Mouse (Mus musculus): Measurements from ENCODE around the gene Anks3.

Anks3 gene

DNA sequence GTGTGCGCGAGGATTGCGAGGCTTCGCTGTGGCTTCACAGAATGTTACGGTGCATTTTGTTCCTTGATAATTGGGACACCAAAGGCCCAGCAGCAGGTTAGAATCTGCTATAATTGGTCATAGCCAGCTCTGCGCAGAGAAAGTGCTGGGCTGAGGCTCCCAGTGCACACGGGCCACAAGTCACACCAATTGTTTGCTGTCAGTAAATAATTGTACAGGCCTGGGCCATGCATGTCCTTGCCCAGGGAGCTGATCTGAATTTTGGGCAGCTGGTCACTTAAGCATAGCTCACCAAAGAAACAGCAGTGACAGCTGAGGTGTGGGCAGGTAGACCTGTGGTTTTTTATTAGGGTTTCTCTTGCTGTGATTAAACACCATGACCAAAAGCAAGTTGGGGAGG, 36.0 kb downstream of the Anks3 start:
- DNase-seq (ENCODE audit: low spot score in 2 of 2), result no peak

DNA sequence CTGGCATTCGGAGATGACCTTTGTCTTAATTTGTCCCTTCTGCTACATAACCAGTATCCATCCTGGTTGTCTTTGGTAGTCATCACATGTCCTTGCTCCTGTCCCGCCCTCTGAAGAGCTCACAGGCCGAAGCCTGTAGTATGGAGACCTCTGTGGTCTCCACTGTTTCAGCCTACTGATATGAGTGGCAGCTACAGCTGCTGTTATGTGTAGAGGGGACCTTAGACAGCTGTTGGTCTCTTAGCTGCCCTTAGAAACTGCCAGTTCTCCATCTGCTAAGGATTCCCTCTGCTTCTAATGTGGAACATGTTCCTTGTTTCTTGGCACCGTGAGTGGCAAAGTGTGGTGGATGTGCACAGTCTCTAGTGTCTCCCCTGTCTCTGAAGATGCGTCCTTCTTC, 40.0 kb downstream of the Anks3 start:
- no peak for DNase-seq (ENCODE audit: low spot score in 2 of 2)

DNA sequence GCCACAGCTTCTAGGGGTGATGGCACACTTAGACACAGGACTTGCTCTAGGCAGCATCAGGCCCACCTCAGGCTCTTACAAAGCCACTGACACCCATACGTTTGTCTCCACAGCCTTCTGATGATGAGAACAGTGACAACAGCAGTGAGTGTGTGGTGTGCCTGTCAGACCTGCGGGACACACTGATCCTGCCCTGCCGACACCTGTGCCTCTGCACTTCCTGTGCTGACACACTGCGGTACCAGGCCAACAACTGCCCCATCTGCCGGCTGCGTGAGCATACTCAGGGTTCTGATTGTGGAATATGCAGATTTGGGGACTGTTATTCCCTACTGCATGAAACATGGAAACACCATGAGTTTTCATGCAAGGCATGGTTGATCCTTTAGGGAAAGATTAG, 41.5 kb downstream of the Anks3 start:
- no peak for DNase-seq (ENCODE audit: low spot score in 2 of 2)

DNA sequence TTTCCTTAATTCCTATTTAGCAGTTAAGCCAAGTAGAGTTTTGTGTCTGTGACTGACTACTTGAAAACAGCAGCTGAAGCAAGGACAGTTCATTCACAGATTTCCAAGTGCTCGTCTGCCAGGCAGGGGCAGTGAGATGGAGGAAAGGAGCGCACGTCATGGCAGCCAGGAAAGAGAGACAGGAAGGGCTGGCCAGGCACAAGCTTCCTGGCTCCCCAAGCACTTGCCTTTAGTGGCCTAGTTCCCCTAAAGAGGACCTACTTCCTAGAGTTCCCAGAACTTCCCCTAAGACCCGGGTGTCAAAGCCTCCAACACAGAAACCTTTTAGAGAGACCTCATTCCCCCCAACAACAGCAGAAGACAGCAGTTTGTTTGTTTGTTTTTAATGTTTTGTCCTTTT, 43.4 kb downstream of the Anks3 start:
- DNase-seq (ENCODE audit: low spot score in 2 of 2), result no peak

DNA sequence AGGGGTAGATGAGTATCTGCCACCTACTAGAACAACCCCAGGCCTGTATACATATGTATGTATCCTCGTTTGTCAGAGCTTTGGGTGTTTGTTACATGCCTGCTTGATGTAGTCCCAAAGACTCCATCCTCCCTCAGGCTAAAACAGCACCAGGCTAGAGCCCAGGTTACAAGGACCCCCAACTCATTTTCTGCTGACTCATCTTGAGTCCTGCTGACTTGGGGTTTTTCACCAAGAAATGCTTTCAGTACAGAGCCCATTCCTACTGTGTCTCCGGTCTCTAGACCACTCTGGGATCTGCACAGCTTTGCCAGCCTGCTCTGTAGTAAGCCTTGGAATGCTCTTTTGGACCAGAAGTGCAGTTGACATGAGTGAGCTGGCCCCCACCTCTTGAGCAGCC, 47.4 kb downstream of the Anks3 start:
- DNase-seq (ENCODE audit: low spot score in 2 of 2), result no peak

DNA sequence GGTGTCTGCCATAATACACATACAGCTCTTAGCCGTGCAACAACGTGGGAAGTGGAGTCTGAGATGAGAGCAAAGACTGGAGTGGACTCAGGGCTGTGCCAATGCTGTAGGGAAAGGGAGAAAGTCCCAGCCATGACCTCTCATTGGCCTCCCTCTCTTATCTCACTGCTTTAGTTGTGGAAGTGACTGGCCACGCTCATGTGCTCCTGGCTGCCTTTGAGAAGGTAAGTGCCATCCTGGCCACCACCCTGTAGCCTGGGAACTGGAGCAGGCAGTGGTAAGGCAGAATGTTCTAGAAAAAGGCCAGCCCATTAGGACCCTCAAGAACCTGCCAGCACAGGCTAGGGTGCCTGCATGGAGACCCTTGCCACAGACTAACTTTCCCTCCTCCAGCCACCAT, 48.1 kb downstream of the Anks3 start:
- no peak for DNase-seq (ENCODE audit: low spot score in 2 of 2)

DNA sequence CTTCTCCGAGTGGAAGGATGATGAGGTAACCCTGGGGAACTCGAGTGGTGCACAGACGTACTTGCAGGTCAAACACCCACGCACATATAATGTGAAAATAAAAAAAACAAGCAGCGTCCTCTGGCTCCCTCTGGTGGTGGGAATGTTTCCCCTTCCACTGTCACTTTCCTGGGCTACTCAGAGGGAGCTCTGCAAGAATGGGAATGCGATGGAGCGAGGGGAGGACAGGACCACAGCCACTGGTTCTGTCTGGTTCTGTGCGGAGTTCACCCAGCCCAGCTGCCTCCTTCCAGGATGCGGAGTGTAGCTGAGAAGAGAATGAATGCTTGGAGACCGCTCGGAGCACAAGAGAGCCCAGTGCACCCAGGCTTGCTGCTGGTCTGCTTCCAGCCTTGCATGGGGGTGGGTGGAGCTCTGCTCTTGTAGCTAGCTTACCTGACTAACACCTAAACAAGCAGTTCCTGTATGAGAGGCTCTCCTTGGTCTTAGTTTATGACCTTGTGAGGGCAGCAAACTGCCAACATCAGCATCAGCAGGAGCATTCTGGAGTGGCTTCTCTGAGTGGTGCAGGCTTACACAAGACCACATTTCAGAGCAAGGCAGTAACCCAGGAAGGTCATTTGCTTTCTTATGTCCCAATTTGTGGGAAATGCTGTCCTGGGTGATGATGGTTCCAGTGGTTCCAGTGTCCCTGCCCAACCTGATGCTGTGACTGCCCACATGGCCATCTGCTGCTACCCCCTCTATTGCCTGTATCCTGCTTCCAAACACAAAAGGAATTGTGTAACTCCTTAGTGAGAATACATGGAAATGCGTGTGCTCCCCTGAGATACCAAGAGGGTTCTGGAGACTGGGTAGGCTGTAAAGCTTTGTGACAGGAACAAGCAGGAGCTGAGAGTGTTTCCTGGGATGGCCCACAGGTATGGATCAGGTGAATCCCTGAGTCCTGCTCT, 49.9 kb downstream of the Anks3 start:
- peak; percentile 74 to 75 for DNase-seq (ENCODE audit: low spot score in 2 of 2)

DNA sequence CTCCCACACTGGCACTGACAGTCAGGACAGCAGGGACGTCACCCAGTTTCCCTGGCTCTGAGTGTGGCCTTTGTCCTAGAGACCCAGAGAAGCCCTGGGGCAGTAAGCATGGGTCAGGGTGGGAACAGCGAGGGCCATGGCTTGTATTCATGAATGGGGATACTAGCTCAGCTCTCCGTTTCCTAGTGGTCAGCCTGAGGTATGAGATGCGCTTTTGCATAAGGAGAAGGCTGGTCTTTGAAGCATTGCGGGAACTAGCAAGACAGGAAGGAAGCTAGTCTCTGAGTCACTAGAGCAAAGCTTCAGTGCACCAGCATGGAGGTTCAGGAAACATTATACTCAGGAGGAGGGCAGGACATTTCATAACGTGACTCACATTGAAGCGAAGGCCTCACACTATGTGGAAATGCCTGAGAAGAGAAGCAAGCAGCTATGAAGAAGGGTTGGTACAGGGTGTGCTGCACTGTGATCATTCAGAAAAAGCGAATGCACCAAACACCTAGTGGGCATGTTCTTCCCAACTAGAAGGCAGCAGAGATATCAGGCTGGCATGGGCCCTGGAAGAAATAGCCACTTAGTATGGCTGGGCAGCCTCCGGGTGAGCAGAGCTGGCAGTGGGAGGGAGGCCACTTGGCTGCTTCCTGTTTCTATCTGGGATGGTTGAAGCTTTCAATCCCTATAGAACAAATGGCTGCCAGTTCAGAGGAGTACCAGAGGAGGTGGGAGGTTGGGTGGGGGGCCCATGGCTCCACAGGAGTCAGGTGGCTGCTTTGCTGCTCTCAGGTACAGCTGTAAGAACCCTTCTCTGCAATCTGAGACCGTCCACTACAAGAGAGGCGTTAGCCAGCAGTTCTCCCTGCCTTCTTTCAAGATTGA, 50.9 kb downstream of the Anks3 start:
- no peak for DNase-seq (ENCODE audit: low spot score in 2 of 2)

DNA sequence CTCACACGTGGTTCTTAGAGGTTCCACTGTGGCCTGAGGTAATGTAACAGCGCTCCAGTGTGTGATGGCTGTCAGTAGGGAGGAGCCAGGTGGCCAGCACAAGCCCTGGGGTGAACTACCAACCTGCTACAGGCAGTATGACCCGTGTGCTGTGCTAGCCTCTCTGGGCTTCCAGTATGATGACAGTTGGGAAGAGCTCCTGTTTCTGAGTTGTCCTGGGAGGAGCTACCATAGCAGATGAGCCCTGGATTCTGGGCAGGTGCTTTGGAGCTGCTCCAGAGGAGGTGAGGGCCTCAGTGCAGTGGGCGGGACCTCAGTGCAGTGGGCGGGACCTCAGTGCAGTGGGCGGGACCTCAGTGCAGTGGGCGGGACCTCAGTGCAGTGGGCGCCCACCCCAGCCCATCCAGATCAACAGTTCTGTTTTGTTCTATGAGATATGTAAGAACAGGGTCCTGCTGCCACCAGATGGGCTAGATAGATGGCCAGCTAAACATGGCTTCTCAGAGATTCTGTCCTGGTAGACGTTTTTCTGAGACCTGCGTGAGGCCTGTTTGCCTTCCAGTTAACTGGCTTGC, 51.8 kb downstream of the Anks3 start:
- DNase-seq (ENCODE audit: low spot score in 2 of 2), result no peak

DNA sequence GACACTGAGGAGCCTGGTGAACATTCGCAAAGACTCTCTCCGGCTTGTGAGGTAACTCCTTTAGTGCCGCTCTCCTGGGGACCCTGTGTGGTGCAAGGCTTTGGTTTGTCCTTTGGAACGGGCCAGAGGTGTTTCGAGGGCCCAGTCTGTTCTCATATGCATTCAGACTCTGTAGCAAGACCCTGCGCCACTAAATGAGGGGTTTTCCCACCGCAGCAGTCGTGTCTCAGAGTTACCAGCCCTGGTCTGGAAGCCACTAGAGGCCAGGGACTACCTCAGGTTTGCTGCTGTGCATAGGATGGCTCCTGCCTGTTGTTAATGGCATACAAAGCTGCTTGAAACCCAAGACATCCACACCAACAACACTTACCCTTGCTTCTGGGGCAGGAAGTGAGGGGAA, 53.2 kb downstream of the Anks3 start:
- DNase-seq (ENCODE audit: low spot score in 2 of 2), result no peak

DNA sequence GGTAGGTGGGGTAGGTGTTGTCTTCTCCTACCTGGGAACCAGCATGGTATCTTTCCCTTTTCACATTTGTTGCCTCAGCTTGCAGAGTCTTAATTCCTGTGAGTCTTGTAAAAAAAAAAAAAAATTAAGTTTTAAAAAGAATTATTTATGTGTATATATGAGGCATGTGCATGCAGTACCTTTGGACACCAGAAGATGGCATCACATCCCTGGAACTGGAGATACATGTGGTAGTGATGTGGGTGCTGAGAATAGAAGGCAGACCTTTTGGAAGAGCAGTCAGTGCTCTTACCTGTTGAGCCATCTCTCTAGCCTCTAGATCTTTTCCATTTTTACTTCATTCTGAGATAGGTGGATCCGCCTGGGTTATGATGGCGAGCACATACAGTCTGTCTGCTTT, 54.3 kb downstream of the Anks3 start:
- DNase-seq (ENCODE audit: low spot score in 2 of 2), result no peak

DNA sequence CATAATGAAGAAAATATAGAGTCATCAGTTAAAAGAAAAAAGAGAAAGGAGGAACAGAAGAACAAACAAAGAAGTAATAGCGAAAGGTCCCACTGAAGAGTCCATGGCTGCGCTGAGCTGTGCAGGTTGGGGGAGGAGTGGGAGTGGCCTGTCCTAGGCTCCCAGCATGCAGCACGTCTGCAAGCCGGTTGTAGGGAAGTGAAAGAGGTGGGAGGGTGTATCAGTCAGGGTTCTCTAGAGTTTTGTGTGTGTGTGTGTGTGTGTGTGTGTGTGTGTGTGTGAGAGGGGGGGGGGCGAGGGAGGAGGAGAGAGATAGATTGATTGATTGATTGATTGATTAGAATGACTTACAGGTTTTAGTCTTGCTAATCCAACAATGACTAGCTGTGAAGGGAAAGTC, 56.0 kb downstream of the Anks3 start:
- no peak for DNase-seq (ENCODE audit: low spot score in 2 of 2)

DNA sequence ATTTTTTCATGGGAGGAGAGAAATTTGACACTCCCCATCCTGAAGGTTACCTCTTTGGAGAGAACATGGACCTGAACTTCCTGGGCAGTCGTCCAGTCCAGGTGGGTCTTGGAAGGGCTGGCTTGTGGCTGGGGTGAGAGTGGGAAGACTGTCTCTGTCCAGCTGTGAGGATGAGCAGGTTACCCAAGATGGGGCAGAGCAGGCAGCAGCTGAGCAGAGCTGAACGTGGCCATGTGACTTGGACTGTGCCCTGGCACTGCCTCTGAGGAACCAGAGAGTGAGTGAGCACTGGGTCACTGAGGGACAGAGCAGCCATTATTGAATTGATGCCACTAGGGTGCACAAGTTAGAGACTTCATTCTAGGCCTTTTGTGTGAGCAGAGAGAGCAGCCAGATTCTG, 56.6 kb downstream of the Anks3 start:
- DNase-seq (ENCODE audit: low spot score in 2 of 2), result no peak

DNA sequence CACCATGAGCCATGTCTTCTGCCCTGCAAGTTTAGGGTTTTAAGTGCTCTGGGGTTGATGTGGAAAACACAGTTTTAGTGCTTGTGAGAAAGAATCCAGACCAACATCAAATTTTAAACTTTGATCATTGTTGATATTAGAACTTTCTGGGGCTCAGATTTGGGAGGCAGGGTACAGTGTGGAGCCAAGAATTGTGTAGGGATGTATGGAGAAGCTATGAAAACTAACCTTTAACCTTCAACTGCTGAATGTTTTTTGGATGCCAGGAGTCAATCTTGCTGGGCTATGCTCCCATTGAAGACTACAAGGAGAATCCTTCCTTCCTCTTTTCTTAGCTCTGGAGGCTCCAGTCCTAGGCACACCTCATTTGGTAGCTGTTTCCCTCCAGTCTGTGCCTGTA, 57.4 kb downstream of the Anks3 start:
- no peak for DNase-seq (ENCODE audit: low spot score in 2 of 2)

DNA sequence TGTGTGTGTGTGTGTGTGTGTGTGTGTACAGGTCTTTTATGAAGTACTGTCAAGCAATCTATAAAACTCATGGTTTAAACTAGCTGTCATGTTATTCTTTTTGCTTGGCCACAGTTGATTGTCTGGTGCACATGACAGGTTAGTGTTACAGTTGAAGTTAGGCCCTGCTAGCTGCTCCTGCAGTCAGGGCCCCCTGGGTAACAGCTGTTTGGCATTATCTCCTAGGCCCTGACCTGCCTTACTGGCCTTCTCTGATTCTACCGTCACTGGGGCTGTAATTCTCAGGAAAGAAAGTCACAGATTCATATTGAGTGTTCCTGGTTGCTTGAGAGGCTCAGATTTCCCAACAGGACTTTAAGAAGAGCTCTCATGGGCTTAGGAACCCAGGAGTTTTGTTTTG, 58.4 kb downstream of the Anks3 start:
- DNase-seq (ENCODE audit: low spot score in 2 of 2), result no peak

DNA sequence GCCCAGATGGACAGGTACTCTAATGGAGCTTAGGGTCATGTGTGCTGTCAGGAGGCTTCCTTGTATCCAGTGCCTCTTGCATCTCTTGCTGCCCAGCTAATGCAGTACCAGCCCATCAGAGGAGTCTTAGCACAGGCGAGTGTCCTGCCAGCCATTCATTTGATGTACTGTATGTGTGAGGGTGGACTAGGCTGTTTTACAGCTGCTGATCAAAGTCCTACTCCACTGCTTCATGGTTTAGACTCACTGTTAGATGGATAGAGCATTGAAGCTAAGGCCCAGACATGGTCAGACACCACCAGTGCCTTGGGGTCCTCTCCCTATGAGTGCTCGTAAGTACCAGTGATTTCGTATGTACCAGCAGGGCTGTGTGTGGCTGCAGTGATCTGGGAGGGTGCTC, 59.1 kb downstream of the Anks3 start:
- no peak for DNase-seq (ENCODE audit: low spot score in 2 of 2)

DNA sequence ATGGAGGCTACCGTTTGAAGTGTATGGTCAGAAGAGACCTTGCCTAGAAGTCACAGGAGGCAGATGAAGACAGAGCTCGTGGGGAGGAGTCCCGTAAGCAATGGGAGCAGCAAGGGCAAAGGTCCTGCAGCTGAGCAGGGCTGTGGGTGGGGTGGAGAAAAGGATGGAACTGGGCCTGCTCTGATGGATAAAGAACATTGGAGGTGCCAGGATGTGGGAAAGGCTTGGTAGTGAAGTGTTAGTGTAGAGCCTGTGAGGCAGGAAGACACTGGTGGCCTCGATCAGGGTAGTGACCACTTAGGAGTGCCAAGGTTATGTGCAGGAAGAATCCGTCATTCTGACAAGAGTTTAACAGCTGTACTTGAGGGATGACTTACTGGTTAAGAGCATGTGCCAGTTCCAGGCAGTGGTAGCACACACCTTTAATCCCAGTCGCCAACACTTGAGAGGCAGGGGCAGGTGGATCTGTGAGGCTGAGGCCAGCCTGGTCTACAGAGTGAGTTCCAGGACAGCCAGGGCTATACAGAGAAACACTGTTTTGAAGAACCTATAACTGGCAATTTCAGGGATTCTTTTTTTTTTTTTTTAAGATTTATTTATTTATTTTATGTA, 60.4 kb downstream of the Anks3 start:
- no peak for DNase-seq (ENCODE audit: low spot score in 2 of 2)

DNA sequence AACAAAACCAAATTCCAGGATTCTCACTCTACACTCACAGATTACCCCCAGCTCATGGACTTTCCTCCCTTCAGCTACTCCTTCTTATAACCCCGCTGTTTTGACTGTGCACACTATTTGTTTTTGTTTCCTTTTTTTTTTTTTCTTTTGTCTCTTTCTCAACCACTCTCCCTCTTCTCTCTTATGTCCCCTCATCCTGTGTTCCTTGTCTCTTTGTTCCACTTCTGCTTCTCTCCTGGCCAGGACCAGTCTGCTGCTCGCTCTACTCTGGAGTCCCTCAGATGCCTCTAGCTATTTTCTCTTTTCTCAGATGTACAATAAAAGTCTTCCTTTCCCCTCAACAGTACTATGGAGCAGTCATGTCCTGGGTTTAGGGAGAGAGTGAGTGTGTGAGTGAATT, 61.6 kb downstream of the Anks3 start:
- DNase-seq (ENCODE audit: low spot score in 2 of 2), result no peak

DNA sequence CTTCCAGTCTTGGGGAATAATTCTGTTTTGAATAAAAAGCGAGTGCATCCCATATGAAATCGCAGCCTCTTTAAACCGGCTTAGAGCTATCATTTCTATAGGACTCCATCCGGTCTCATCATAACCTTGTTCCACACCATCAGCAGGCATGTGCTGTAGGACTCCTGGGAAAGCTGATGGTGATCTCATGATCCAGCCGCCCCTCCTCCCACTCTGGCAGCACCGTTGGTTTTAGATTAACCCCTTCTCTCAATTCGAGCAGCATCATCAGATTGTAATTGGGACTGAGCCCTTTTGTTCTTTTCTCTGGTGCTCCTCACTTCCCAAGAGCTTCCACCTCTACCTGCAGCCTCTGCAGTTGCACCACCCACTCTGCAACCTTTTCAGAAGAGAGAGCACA, 62.8 kb downstream of the Anks3 start:
- DNase-seq (ENCODE audit: low spot score in 2 of 2), result no peak

DNA sequence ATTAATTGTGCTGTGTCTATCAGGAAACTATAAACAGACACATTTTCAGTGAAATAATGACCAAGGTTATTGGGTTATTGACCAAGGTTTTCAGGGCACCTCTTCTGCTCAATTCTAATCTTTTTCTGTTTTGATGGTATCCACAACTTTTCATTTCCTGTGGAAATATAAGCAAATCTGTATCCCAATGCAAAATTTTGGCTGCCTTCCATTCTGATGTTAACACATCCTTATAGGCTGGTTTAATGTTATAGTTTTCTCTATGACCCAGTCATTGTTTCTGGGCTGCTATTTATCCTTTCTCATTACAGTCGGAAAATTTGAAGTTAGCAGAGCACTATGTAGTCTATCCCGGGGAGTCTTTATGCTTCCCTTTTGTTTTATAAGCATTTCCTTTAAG, 64.3 kb downstream of the Anks3 start:
- DNase-seq (ENCODE audit: low spot score in 2 of 2), result no peak

DNA sequence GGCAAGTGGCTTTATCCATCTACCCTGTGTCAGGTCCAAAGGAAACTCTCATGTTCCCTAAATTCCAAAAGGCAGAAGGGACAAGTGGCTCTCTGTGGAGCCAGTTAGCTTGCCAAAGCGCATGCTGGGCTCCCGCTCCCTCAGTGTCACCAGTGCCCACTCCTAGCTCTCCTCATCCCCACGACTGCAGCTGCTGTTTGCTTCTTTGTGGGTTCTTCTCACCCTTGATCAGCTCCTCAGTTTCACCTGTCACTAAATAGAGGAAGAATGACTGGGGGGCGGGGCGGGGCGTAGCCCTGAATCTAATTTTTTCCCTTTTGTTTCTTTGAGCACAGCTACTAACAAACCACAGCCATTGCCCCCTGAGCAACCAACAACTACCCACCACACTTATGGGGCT, 65.1 kb downstream of the Anks3 start:
- no peak for DNase-seq (ENCODE audit: low spot score in 2 of 2)

DNA sequence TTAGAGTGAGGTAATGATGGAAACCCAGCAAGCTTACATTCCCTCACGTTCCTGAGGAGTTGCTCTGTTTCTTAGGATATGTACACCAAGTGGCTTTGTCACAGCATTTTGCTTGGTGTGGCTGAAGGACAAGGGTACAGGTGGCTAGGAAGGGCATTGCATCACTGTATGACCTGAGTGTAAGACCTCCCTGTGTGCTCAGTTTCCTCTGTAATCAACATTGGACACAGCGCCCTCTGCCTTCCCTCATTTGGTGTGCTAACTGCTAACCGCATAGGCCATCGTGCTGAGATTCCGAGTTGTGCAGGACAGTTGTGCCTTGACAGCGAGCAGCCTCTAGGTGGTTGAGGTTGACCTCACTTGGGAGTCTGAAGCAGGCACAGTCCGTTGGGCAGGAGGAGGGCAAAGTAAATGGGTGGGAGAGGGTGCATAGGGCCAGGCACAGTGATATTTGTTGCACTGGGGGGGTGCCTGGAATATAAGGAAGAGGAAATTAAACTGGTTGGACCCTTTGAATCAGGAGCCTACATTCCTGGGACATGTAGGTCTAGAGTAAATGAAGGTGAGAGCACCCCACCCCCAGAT, 66.8 kb downstream of the Anks3 start:
- DNase-seq (ENCODE audit: low spot score in 2 of 2), result no peak

Measured in frontal cortex, postnatal 10 days (tissue).